Mouse (Mus musculus): ENCODE measurements around the gene Zfpm1.

Gene Zfpm1

DNA sequence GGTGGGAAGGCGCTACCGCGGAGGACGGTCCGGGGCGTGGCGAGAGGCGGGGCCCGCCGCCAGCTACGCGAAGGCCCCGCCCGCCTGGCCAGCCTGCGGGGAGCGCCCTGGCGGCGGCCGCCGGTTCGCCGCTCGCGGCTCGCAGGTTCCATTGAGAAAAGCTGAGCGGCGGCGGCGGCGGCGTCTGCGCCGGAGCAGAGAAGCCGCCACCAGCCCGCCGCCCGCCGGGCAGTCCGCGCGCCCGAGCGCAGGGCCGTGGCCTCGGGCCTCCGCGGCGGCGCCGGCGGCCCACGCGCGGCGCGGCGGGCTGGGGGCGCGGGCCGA, at the start of gene Zfpm1:
Gene Zfpm1, plus strand, starts transcription at position 107 of the 324 bp plus-strand sequence.
- DNase-seq (ENCODE audit: low spot score), result no peak

DNA sequence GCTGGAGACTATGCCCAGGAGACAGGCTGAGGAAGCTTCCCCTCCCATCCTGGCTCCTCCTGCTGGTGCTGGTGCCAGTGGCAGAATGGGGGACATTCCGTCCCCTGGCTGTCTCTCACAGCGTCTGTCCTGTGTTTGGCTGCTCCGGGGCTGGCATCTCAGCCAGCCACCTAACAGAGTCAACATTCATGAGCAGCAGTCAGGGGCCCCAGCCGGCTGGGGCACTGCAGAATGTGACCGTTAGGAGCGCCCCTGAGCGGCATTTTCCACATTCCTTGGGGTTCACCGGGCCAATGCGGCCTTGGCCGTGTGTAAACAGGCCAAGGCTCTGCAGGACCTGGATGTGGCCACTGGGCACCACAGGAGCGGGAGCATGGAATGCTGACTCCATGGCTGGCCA, 47.9 kb upstream of the Zfpm1 start:
- DNase-seq (ENCODE audit: low spot score), result no peak

DNA sequence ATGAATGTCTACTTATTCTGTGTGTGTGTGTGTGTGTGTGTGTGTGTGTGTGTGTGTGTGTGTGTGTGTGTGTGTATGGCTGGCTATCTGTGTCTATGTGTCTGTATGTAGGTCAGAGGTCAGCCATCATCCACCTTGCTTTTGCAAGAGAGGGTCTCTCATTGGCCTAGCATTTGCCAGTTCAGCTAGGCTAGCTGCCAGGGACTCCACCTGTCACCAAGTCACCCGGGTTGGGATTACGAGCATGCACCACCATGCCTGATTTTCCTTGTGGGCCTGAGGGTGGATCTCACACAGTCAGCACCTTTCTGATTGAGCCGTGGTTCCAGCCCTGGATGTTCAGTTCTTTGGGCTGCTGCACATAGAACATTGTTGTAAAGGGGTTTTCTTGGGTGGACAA, 45.4 kb upstream of the Zfpm1 start:
- DNase-seq (ENCODE audit: low spot score), result no peak

DNA sequence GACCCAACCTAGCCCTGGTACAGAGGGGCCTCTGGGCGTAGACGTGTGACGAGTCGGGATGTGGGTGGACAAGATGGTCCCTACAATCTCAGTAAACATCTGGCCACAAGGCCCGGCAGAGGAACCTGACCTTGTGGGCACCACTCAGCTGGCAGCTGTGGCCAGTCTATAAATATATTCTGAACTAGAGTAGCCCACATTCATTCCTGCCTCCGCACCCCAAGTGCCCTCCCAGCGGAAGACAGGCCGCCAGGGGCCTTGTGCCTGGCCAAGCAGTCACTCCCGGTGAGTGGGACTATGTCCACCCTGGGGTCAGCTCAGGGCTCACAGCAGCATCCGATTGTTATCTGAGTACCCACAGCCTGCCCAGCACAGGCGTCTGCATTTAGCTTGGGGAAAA, 43.7 kb upstream of the Zfpm1 start:
- no peak for DNase-seq (ENCODE audit: low spot score)

DNA sequence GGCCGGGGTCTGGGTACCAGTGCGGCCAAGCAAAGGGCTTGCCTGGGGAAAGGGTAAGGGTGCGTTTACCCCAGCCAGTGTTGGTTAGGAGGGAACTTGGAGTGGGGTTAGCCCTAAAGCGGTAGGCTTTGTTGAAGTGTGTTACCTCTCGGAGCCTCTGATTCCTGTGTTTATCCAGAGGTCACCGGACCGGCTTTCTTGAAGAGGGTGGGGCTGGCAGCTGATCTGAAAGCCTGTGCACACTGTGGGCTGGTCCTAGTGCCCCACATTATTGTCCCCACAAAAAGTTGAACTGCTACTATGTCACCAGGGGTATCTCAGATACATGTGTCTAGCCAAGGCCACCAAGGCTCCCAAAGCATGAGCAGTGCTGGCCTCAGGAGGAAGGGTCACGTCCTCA, 43.2 kb upstream of the Zfpm1 start:
- DNase-seq (ENCODE audit: low spot score), result no peak

DNA sequence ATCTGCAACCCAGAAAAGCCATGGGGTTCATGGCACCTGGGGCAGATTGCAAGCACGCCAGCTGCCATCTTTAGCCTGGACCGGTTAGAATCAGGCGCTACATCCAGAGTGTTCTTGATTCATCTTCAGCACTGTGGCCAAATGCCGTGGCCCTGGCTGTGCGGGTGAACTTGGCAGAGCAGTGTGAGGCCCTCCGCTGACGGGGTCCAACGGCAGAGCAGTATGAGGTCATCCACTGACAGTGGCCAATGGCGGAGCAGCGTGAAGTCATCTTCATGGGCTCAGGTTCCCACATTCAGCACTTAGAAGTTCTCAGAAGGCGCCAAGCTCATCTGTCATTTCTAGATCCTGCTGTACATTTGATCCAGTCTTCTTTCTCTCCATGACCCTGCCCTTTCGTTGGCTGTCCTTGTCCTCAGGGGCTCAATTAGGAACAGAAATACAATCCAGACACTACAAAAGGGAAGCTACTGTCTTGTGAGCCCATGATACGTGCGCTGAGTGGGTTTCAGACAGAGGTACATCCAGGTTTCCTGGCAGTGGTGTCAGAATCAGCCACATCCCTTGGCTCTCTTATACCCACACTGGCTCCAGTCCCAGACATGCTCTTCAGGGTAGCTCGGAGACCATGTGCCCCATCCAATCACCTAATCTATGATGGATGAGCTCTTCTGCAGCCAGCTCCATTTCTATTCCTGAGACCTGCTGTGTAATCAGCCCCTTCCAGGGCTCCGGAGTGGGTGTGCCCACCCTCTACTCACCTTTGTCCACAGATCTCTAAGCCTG, 41.5 kb upstream of the Zfpm1 start:
- no peak for DNase-seq (ENCODE audit: low spot score)

DNA sequence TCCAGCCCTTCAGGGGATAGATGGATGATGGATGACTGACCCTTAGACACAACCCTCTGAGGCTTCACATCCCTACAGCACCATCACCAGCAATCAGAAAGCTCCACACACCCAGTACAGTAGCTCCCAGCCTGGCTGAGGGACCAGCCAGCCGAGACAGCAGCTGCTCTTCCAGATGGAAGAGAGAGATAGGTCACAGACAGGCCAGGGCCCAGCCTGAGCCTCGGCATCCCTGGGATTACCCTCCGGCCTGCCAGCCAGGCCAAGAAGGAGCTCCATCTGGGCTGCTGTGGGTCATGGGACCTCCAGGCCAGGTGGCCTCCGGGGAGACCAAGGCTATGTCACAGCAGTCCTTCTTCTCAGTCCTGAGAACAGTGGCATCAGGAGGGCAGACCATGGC, 38.6 kb upstream of the Zfpm1 start:
- no peak for DNase-seq (ENCODE audit: low spot score)

DNA sequence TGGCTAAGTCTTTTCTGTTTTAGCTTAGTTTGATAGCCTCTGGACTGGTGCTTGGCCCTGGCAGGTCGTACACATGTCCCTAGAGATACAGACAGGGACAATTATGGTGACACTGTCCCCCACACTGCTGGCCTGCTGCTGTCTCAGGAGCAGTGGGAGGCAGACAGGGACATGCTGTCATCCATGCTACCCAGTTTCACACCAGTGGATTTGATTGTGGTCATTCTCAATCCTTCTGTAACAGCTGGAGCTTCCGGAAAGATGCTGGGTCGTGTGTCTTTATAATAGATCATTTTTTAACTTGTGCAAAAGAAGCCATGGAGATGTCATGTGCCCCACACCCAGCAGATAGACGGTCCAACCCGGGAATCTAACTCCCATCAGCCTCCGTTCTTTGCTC, 36.8 kb upstream of the Zfpm1 start:
- DNase-seq (ENCODE audit: low spot score), result no peak

DNA sequence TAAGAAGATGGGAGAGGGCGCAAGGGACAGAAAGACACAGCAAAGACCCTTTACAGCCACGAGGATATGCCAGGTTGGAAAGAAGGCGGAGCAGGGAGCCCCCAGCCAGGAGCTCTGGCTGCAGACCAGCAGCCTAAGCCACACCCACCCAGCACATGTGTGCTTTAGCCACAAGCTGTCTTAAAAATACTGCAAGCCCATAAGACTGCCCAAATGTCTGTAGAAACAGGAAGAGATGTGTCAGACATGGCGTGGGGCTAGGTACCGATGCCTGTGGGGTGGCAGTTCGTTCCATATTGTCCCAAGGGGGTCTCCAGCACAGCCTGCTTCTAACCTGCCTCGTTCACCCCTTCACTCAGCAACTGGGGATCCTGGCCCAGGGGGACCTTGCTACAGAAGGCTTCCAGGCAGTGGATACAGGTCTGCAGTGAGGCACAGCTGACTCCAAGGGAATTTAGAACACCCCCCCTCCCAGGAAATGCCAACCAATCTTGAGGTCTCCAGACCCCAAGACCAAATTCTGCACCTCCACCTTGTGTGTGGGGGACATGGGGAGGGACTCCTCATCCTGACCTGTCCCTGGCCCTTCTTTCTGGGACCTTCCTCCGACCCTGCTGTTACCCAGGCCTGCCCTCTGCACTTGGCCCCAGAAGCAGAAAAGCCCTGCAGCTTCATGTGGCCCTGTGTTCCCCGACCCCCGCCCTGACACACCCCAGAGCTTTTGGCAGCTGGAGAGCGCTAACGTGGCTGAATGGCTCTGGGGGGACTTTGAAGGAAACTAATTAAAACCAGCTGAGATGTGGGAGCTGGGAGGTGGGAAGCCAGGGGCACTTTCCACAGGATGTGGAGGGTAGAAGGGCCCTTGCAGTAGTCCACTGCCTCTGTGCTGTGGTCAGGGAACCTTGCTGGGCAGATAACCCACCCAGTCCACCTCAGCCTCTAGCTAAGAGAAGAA, 35.4 kb upstream of the Zfpm1 start:
- no peak for DNase-seq (ENCODE audit: low spot score)

DNA sequence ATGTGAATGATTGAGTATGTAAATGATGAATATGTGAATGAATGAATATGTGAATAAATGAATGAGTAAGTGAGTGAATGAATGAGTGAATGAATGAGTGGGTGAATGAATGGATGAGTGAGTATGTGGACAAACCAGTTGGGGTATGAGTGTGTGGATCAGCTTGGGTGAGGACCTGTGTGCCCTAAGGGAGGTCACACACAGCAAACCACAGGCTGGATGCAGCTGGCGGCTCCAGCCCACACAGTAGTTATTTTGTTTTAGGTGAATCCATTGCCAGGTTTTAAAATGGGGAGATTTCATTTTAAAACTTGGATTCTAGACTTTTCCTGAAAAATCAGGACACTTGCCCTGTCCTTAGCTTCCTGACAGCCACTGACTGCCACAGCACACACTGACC, 30.2 kb upstream of the Zfpm1 start:
- DNase-seq (ENCODE audit: low spot score), result no peak

DNA sequence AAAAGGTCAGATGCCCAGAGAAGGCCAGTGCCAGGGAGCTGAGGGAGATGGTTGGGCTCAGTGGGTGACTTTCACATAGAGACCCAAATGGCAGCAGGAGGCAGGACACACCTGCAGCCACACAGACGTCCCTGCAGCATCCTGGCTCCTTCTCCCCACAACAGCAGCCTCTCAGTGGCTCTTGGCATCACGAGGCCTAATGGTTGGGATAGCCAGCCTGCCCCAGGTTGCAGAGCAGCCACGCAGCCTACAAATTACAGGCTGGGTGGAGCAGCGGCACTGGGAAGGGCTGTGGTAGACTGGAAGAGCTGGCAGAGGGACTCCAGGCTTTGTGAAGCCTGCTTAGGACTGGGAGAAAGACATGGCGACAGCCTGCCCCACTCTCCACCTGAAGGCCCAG, 29.6 kb upstream of the Zfpm1 start:
- DNase-seq (ENCODE audit: low spot score), result no peak

DNA sequence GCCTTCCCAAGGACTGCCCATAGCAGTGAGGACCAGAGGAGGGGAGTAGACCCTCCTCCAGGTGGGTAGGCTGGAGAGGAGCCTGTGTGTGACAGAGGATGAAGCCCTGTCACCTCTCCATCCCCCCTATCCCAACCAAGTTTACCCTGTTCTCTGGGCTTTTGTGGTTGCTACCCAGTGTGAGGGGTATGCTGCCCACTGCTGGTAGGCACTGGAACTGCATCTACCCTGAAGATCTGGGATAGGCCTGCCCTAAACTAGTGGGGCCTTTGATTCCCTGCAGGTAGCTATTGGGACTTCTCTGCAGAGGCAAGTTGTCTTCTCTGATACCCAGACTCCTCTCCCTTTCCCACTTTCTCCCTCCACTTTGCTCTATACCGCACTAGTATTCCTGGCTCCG, 22.6 kb upstream of the Zfpm1 start:
- peak; percentile 41 for DNase-seq (ENCODE audit: low spot score)

DNA sequence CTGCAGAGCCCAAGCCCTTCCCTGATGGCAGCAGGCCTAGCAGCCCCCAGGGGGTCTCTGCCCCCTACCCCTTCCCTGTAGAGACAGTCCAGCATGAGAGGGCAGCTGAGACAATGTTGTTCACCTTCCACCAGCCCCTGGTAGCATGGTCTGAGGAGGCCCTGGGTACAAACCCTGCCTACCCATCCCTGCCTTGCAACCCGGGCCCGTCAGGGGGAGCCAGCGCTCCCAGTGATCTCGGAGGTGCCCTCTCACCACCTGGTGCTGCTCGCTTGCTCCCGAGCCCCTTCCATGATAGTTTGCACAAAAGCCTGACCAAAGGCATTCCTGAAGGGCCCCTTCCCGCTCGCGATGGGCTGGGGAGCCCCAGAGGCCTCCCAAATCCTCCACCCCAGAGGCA, 21.2 kb upstream of the Zfpm1 start:
- no peak for DNase-seq (ENCODE audit: low spot score)

DNA sequence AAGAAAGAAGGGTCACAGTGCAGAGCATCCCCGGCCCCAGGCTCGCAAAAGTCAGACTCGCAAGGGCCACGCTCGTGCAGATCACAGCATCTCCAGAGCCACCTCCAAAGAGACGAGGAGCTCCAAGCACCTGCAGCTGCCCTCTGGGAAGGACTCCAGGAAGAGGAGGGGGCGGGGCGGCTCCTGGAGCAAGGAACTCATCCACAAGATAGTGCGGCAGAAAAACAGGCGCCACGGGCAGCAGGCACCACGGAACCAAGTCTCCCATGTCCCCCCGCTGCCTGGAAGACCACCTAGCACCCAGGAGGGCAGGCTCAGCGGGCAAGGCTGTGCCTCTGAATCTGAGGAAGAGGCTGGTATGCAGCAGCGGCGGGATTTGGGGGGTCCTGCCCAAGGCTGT, 19.1 kb upstream of the Zfpm1 start:
- no peak for DNase-seq (ENCODE audit: low spot score)

DNA sequence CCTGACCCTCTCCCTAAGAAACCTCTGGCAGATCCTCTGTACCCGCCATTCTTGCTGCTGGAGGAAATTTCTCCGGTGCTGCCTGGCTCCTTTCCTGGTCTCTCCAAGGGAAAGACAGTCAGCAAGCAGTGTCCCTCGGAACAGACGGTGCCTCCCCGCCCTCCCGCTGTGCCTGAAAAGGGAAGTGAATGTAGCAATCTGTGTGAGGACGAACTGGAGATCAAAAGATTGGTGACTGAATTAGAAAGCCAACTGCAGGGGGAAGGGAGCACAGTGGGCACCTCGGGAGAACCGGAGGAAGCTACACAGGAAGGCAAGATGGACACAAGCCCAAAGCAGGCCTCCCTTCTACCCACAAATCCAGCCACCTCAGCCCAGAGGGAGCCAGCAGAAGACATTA, 17.7 kb upstream of the Zfpm1 start:
- DNase-seq (ENCODE audit: low spot score), result no peak

DNA sequence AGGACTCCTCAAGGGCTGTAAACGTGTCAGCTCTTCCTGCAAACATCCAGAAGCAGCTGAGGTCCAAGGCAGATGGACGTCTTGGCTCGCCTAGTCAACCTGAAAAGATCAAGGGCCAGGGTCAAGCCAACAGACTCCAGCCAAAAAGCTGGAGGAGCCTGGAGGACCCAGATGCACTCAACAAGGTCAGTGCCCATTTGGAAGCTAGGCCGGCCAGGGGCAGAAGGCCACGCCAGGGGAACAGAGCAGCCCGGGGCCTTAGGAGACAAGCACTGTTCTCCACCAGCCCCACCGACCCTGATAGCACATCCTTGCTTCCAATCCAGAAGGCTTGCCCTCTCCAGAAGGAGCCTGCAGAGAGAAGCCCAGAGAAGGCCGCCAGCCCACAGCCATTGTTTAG, 16.4 kb upstream of the Zfpm1 start:
- DNase-seq (ENCODE audit: low spot score), result no peak

DNA sequence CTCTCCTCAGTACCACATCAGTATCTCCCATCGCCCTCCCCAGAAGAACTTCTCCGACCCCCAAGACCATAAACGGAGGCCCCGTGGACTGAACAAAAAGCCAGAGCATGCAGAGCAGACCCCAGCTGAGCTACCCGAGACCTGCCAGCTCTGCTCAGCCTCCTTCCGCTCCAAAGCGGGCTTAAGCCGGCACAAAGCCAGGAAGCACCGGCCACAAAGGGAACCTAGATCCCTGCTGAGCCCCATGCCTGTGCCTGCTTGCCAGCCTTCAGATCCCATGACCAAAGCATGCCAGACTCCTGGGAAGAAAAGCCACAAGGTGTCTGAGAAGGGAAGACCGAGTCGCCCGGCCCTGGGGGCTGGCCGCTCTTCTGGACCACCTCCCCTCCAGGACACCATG, 15.1 kb upstream of the Zfpm1 start:
- no peak for DNase-seq (ENCODE audit: low spot score)

DNA sequence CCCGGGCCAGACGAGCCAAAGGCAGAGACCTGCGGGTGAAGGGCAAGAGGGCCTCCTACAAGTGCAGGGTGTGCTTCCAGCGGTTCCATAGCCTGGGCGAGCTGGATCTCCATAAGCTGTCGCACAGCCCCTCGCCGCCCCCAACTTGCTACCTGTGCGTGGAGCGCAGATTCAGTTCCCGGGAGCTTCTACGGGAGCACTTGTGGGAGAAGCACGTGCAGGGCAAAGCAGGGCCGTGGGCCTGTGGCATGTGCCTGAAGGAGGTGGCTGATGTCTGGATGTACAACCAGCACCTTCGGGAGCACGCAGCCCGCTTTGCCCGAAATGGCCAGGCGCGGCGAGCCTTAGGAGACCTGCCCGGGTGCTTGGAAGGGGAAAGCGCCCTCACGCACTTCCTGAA, 13.1 kb upstream of the Zfpm1 start:
- no peak for DNase-seq (ENCODE audit: low spot score)

DNA sequence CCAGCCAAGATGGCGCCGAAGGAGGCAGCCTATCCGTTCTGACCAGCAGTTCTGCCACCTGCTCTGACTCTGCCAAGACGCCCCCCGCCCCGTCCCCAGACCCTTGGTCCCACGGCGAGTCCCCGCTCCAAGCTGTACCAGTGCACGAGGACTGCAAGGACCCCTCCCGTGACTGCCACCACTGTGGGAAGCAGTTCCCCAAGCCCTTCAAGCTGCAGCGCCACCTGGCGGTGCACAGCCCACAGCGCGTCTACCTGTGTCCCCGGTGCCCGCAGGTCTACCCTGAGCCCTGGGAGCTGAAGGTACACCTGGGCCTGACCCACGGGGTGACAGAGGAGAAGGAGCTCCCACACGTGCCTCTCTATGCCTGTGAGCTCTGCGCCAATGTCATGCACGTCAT, 12.5 kb upstream of the Zfpm1 start:
- DNase-seq (ENCODE audit: low spot score), result peak; percentile 76

DNA sequence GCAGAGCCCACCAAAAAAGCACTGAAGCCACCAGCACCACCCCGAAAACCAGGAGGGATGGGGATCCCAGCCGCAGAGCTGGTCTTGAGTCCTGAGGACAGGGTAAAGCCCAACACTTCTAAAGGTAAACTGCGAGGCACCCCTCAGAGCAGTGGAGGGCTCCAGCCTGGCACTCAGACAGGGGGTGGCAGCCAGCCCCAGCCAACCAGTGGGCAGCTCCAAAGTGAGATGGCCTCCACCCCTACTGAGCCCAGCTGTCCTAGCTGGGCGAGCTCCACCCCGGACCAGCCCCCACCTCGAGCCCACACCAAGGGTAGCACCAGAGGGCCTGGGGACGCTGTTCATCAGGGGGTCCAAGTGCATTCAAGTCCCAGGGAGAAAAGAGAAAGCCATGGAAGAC, 11.4 kb upstream of the Zfpm1 start:
- no peak for DNase-seq (ENCODE audit: low spot score)

DNA sequence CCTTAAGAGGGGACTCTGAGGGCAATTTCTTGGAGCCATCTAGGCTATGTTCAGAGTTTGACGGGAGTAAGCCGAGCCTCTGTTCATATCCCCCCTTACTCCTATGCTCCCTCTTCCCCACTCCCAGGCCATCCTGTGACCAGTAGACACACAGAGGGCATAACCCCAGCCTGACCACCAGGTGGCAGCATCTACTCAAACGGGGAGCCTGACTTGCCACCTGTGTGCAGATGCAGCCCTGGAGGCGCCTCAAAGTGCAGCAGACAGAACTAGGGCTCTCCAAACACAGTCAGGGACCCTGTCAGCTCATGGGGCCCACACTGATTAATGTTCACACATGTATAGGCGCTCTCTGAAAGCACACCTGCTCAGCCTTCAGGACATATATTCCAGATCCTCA, 8.8 kb upstream of the Zfpm1 start:
- peak; percentile 83 for DNase-seq (ENCODE audit: low spot score)

DNA sequence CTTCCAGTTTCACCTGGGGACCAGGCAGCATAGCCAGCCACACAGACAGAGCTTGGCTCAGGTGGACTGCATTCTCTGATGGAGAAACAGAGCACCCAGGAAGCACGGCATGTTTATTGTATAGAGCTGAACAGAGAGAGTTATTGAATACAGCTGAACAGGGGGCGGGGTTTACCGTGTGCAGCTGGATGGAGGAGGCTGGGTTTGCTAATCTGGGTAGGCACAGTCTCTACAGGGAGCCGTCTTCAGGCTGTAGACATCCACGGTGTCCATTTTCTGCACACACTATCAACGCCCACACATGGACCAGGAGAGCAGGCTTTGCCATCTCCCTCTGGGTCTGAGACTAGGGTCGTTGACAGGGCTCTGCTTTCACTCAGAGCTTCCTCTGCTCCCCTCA, 8.1 kb upstream of the Zfpm1 start:
- DNase-seq (ENCODE audit: low spot score), result no peak

DNA sequence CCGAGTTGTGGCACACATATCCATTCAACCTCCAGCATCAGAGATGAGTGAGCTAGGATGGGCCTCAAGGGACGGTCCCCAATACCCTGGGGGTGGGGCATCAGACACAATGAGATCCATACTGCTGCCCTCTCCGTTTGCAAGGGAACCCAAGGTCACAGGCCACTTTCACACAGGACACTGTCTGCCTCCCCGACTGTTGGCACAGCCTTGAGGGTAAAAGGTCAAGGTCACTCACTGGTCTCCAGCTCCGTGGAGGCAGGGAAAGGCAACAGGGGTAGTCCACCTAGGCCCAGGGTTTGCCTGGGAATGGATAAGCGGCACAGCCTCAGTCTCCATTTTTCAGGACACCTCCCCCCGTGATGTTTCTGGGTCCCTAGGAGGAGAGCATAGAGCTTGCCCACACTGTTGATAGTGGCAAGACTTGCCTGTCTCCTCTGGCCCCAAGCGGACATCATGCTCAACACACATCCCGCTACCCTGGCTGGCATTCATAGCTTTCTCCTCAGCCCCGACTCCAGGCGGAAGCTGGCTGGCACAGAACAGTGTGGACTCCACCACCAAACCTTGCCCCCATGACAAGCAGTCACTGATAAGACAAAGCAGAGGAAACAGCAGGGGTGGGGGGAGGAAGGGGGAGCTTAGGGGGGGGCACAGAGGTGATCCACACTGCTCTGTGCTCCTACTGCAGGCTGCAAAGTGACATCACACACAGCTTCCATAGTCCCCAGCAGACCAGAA, 7.1 kb upstream of the Zfpm1 start:
- DNase-seq (ENCODE audit: low spot score), result no peak

All from T-cell, adult 2 months (primary cell).